Mouse (Mus musculus) left cerebral cortex, adult 18-20 months (tissue): ENCODE measurements around the gene Ttbk1. TPM values are rescaled to one million over a fixed set of nuclear protein-coding genes. Genes with fewer than 3 reads are reported as not detected.

Experiments
- DNase-seq, 2 experiments: peaks; one replicate each; pipeline ENCODE4 v3.0.0; 2021 to 2022; ENCODE audit warnings: low spot score in 2 of 2, mixed read lengths in 1 of 2
- total RNA-seq, 2 experiments: library from RNA; stranded (reverse); gene quantifications; 2 replicates each; pipeline ENCODE4 v1.2.3; 2021

The Ttbk1 gene
- total RNA-seq, 2 experiments from 2014 or later = 130 to 135 TPM

- DNase-seq = peak; percentile 60 to 68
Measured at GRCm38 (mm10) chr17:46483561-46484001, 3.9 kb downstream of the Ttbk1 start.

- DNase-seq = no peak
Measured at GRCm38 (mm10) chr17:46477286-46477685, 10.2 kb downstream of the Ttbk1 start.

- DNase-seq = no peak
Measured at GRCm38 (mm10) chr17:46476601-46477000, 10.9 kb downstream of the Ttbk1 start.

GRCm38 (mm10) chr17:46467830-46468229, 19.6 kb downstream of the Ttbk1 start:
- peak in 1 of 2 experiments; percentile 36 for DNase-seq

- DNase-seq = no peak
Measured at GRCm38 (mm10) chr17:46462226-46462625, 25.2 kb downstream of the Ttbk1 start.

GRCm38 (mm10) chr17:46461347-46461746, 26.1 kb downstream of the Ttbk1 start:
- no peak for DNase-seq

- DNase-seq = no peak
Measured at GRCm38 (mm10) chr17:46460673-46461072, 26.8 kb downstream of the Ttbk1 start.

- no peak for DNase-seq
Measured at GRCm38 (mm10) chr17:46458439-46458838, 29.0 kb downstream of the Ttbk1 start.

GRCm38 (mm10) chr17:46457791-46458190, 29.7 kb downstream of the Ttbk1 start:
- DNase-seq = peak; percentile 38 to 53

- DNase-seq = no peak
Measured at GRCm38 (mm10) chr17:46455110-46455691, 32.3 kb downstream of the Ttbk1 start.

GRCm38 (mm10) chr17:46454539-46454938, 32.9 kb downstream of the Ttbk1 start:
- no peak for DNase-seq

GRCm38 (mm10) chr17:46453970-46454411, 33.5 kb downstream of the Ttbk1 start:
- DNase-seq = no peak

- DNase-seq = no peak
Measured at GRCm38 (mm10) chr17:46453302-46453948, 34.0 kb downstream of the Ttbk1 start.

- no peak for DNase-seq
Measured at GRCm38 (mm10) chr17:46452683-46453082, 34.8 kb downstream of the Ttbk1 start.

GRCm38 (mm10) chr17:46446264-46446663, 41.2 kb downstream of the Ttbk1 start:
- no peak for DNase-seq

GRCm38 (mm10) chr17:46444839-46445579, 42.5 kb downstream of the Ttbk1 start:
- DNase-seq = no peak

GRCm38 (mm10) chr17:46439176-46439575, 48.3 kb downstream of the Ttbk1 start:
- no peak for DNase-seq

GRCm38 (mm10) chr17:46438298-46438873, 49.1 kb downstream of the Ttbk1 start, which contains the start of gene Slc22a7:
Slc22a7 (minus strand) TSS chr17:46438457.
- DNase-seq = no peak

GRCm38 (mm10) chr17:46436672-46437366, 50.7 kb downstream of the Ttbk1 start:
- DNase-seq = no peak

GRCm38 (mm10) chr17:46433627-46434026, 53.8 kb downstream of the Ttbk1 start:
- no peak for DNase-seq
